ENCODE assay signal across 8 mouse cellular contexts in genomic region chr12:33109531-33109930, GRCm38 (mm10). TPM values are rescaled to one million over a fixed set of nuclear protein-coding genes. Genes with fewer than 3 reads are reported as not detected.
A peak's percentile ranks its signal among the peaks of the same experiment; 100 is the strongest.
DNase-seq lines count a peak whose midpoint lies in the region; ATAC-seq and TF ChIP-seq lines count a peak whose summit lies in the region.

No protein-coding gene starts in this region.

- ATAC-seq in forebrain, postnatal 0 days, result peak; percentile 73
- ATAC-seq in intestine, postnatal 0 days, result peak; percentile 41; the same call in 1 of the 2 replicates
- peak; percentile 38 for ATAC-seq in megakaryocyte, adult 5-6 weeks (ENCODE audit: poor library complexity, severe bottlenecking)

- no peak overlapping the region for H3K4me2 ChIP-seq in forebrain, postnatal 0 days (ENCODE audit: low read depth)
- no peak overlapping the region for H3K4me2 ChIP-seq in intestine, postnatal 0 days (replicated peaks; ENCODE audit: low read depth)

- H3K27me3 ChIP-seq in forebrain, postnatal 0 days (ENCODE audit: insufficient read depth, low read length), result no peaks in the 10 kb centered on the region
- H3K27me3 ChIP-seq in intestine, postnatal 0 days (replicated peaks; ENCODE audit: control insufficient read depth, insufficient read depth, low read length), result no peaks in the 10 kb centered on the region

- H3K9ac ChIP-seq in forebrain, postnatal 0 days, result no peak overlapping the region
- H3K9ac ChIP-seq in intestine, postnatal 0 days (ENCODE audit: low read depth, low read length), result no peak overlapping the region

- no peak overlapping the region for H3K4me3 ChIP-seq in forebrain, postnatal 0 days (ENCODE audit: low read depth, low read length)
- H3K4me3 ChIP-seq in intestine, postnatal 0 days (ENCODE audit: low read depth, low read length), result no peak overlapping the region

- peaks cover 10% of the 10 kb centered on the region; the same call in 1 of the 2 replicates for H3K4me1 ChIP-seq in forebrain, postnatal 0 days (ENCODE audit: insufficient read depth)
- no peaks in the 10 kb centered on the region for H3K4me1 ChIP-seq in intestine, postnatal 0 days (replicated peaks; ENCODE audit: control insufficient read depth, insufficient read depth, low read length)

- H3K36me3 ChIP-seq in forebrain, postnatal 0 days (ENCODE audit: insufficient read depth), result no peaks in the 10 kb centered on the region
- no peaks in the 10 kb centered on the region for H3K36me3 ChIP-seq in intestine, postnatal 0 days (ENCODE audit: control insufficient read depth, insufficient read depth)

- no peaks in the 10 kb centered on the region for H3K9me3 ChIP-seq in forebrain, postnatal 0 days (ENCODE audit: low read length)
- H3K9me3 ChIP-seq in intestine, postnatal 0 days (ENCODE audit: control insufficient read depth), result no peaks in the 10 kb centered on the region

- peak; percentile 75 for TF ChIP-seq CTCF in forebrain, postnatal 0 days (IDR thresholded peaks at IDR 0.05; ENCODE audit: low read depth)
- TF ChIP-seq CTCF in intestine, postnatal 0 days (IDR thresholded peaks at IDR 0.05; ENCODE audit: low read depth), result peak; percentile 89

- DNase-seq in adrenal gland, adult (ENCODE audit: inconsistent age in 2 of 2, low spot score in 1 of 2), result peak; percentile 51 to 79
- no peak for DNase-seq in adrenal gland, postnatal 4 days (ENCODE audit: low spot score in 2 of 2)
- peak; percentile 18 for DNase-seq in thymus, postnatal 14 days
- DNase-seq in thymus, postnatal 0 days (ENCODE audit: low spot score), result no peak
- DNase-seq in forebrain, postnatal 0 days, result peak; percentile 53
- DNase-seq in testis, postnatal 10 days (ENCODE audit: low spot score), result peak; percentile 42

- no peak overlapping the region for H3K27ac ChIP-seq in forebrain, postnatal 0 days (ENCODE audit: low read depth, low read length)
- H3K27ac ChIP-seq in intestine, postnatal 0 days (ENCODE audit: low read depth, low read length), result no peak overlapping the region

RNA-seq across cellular contexts. Expression of gene Cdhr3, which starts 16.9 kb away (rescaled TPM):
- under 1 TPM in 1 of 2 experiments, not detected in 1; 0.56 TPM for total RNA-seq in adrenal gland, postnatal 4 days (2021)
- 0.22 and 0.23 TPM in 2 replicates for polyA plus RNA-seq in thymus, postnatal 0 days (2015; fragmentation: Nextera tagmentation; extraction: Ambion mirVana)
- total RNA-seq in forebrain, postnatal 0 days (2014; rRNA removed), result 0.54 and 0.81 TPM in 2 replicates
- polyA plus RNA-seq in forebrain, postnatal 0 days (2015; fragmentation: Nextera tagmentation; extraction: Ambion mirVana), result 0.62 and 0.85 TPM in 2 replicates
- 0.10 TPM in 1 of 2 replicates, not detected in the other for polyA plus RNA-seq in intestine, postnatal 0 days (2015; fragmentation: Nextera tagmentation; extraction: Ambion mirVana)
- not detected in 2 replicates for total RNA-seq in megakaryocyte, adult 5-6 weeks (2015)
- total RNA-seq in megakaryocyte, adult 5-6 weeks (2017), result not detected in 2 replicates

RNA-seq across cellular contexts. Expression of gene Atxn7l1, which starts 38.0 kb away (rescaled TPM):
- 10 to 100 TPM; 34.1 to 38.8 TPM for total RNA-seq in adrenal gland, postnatal 4 days (2021)
- polyA plus RNA-seq in thymus, postnatal 0 days (2015; fragmentation: Nextera tagmentation; extraction: Ambion mirVana), result 27.3 and 34.3 TPM in 2 replicates
- 16.1 and 23.0 TPM in 2 replicates for total RNA-seq in forebrain, postnatal 0 days (2014; rRNA removed)
- polyA plus RNA-seq in forebrain, postnatal 0 days (2015; fragmentation: Nextera tagmentation; extraction: Ambion mirVana), result 18.2 TPM in 2 replicates
- 8.2 and 9.0 TPM in 2 replicates for polyA plus RNA-seq in intestine, postnatal 0 days (2015; fragmentation: Nextera tagmentation; extraction: Ambion mirVana)
- total RNA-seq in megakaryocyte, adult 5-6 weeks (2015), result 109 and 115 TPM in 2 replicates
- 50.0 and 60.4 TPM in 2 replicates for total RNA-seq in megakaryocyte, adult 5-6 weeks (2017)

Comparison
In these comparisons a context has a peak if more than half of its experiments do, and no peak if none do; other contexts are left out.
1. DNase-seq: peak in adrenal gland, adult (2 of 2), thymus, postnatal 14 days (single experiment), forebrain, postnatal 0 days (single experiment) and testis, postnatal 10 days (single experiment); none in adrenal gland, postnatal 4 days (0 of 2) and thymus, postnatal 0 days (single experiment).
2. Peak in every context shown above with its lines, with median percentiles within 50 percentile points of each other: ATAC-seq.